Mouse (Mus musculus) T-helper 2 cell (primary cell): ENCODE measurements at regions not wholly inside any gene's neighbourhood (a gene's known extent, or its start where the extent isn't known, plus 50 kb on each side); places are given as distances from the start of the nearest gene placed in this dataset.

Experiments
- in situ Hi-C: fragments of 300-600 bp; cut with MboI, MseI; formaldehyde crosslinking; loops from one replicate; pipeline ENCODE4 v1.15.1; 2025; ENCODE audit warnings: high pct_unique_total_duplicates

GRCm38 (mm10) chr3:21816968-21817858 lies 259.2 kb upstream of the Tbl1xr1 start:
- in situ Hi-C loops, result no loop called here

- in situ Hi-C loops, result no loop called here
These were observed 257.4 kb upstream of the Tbl1xr1 start for GRCm38 (mm10) chr3:21819030-21819429.

- in situ Hi-C loops, result no loop called here
These were observed 256.3 kb upstream of the Tbl1xr1 start for GRCm38 (mm10) chr3:21820051-21820598.

GRCm38 (mm10) chr3:21822675-21823074 lies 253.8 kb upstream of the Tbl1xr1 start:
- in situ Hi-C loops, result no loop called here

- in situ Hi-C loops, result no loop called here
These were observed 253.1 kb upstream of the Tbl1xr1 start for GRCm38 (mm10) chr3:21823331-21823730.

GRCm38 (mm10) chr3:21824101-21824880 lies 252.2 kb upstream of the Tbl1xr1 start:
- in situ Hi-C loops, result no loop called here

- in situ Hi-C loops, result no loop called here
These were observed 251.4 kb upstream of the Tbl1xr1 start for GRCm38 (mm10) chr3:21824913-21825610.

GRCm38 (mm10) chr3:21827656-21828055 lies 248.8 kb upstream of the Tbl1xr1 start:
- in situ Hi-C loops, result no loop called here

GRCm38 (mm10) chr3:21833111-21833510 lies 243.3 kb upstream of the Tbl1xr1 start:
- in situ Hi-C loops, result no loop called here

- in situ Hi-C loops, result no loop called here
These were observed 240.9 kb upstream of the Tbl1xr1 start for GRCm38 (mm10) chr3:21835526-21835925.

- in situ Hi-C loops, result no loop called here
These were observed 239.0 kb upstream of the Tbl1xr1 start for GRCm38 (mm10) chr3:21837297-21837946.

GRCm38 (mm10) chr3:21840751-21841488 lies 235.5 kb upstream of the Tbl1xr1 start:
- in situ Hi-C loops, result no loop called here

GRCm38 (mm10) chr3:21841506-21841905 lies 234.9 kb upstream of the Tbl1xr1 start:
- in situ Hi-C loops, result no loop called here

- in situ Hi-C loops, result no loop called here
These were observed 233.7 kb upstream of the Tbl1xr1 start for GRCm38 (mm10) chr3:21842545-21843291.

GRCm38 (mm10) chr3:21843292-21843852 lies 233.1 kb upstream of the Tbl1xr1 start:
- in situ Hi-C loops, result no loop called here

GRCm38 (mm10) chr3:21849831-21850230 lies 226.6 kb upstream of the Tbl1xr1 start:
- in situ Hi-C loops, result no loop called here

GRCm38 (mm10) chr3:21850977-21851376 lies 225.5 kb upstream of the Tbl1xr1 start:
- in situ Hi-C loops, result no loop called here

- in situ Hi-C loops, result no loop called here
These were observed 222.1 kb upstream of the Tbl1xr1 start for GRCm38 (mm10) chr3:21854340-21854739.

GRCm38 (mm10) chr3:21859436-21859835 lies 217.0 kb upstream of the Tbl1xr1 start:
- in situ Hi-C loops, result no loop called here
